In genomic region chr6:5382583-5383215, GRCm38 (mm10) we compare ENCODE assay signal across 8 mouse cellular contexts. TPM values are rescaled to one million over a fixed set of nuclear protein-coding genes. Genes with fewer than 3 reads are reported as not detected.
DNase-seq lines count a peak whose midpoint lies in the region; ATAC-seq and TF ChIP-seq lines count a peak whose summit lies in the region.

No protein-coding gene starts in this region.

- ATAC-seq in CD4-positive, CD25-positive, alpha-beta regulatory T cell, adult 4 months: peak; percentile 83
- ATAC-seq in erythroid progenitor cell, adult 5-6 weeks (replicated peaks; ENCODE audit: low FRiP score, poor library complexity, severe bottlenecking): peak; percentile 74
- peak; percentile 76; the same call in 1 of the 2 replicates for ATAC-seq in heart, embryonic 12.5 days (ENCODE audit: insufficient number of reproducible peaks, low FRiP score)
- ATAC-seq in kidney, embryonic 16.5 days (ENCODE audit: low FRiP score, low TSS enrichment): peak; percentile 81
- ATAC-seq in limb, embryonic 15.5 days (ENCODE audit: insufficient number of reproducible peaks, low FRiP score, low TSS enrichment, low read depth): 0 out of 2 replicates have a peak, but pooled peaks have one; percentile 62
- ATAC-seq in midbrain, postnatal 0 days (ENCODE audit: low FRiP score): peak; percentile 83

- H3K27me3 ChIP-seq in heart, embryonic 12.5 days (replicated peaks): no peaks in the 10 kb centered on the region
- no peaks in the 10 kb centered on the region for H3K27me3 ChIP-seq in kidney, embryonic 16.5 days (ENCODE audit: insufficient read depth, low read length)
- no peaks in the 10 kb centered on the region for H3K27me3 ChIP-seq in limb, embryonic 15.5 days
- no peaks in the 10 kb centered on the region for H3K27me3 ChIP-seq in midbrain, postnatal 0 days (ENCODE audit: insufficient read depth, low read length)

- no peaks in the 10 kb centered on the region for H3K9me3 ChIP-seq in heart, embryonic 12.5 days (replicated peaks)
- no peaks in the 10 kb centered on the region for H3K9me3 ChIP-seq in kidney, embryonic 16.5 days (ENCODE audit: low read length)
- no peaks in the 10 kb centered on the region for H3K9me3 ChIP-seq in limb, embryonic 15.5 days
- H3K9me3 ChIP-seq in midbrain, postnatal 0 days (ENCODE audit: low read length): no peaks in the 10 kb centered on the region

- H3K4me1 ChIP-seq in brown adipose tissue, adult 24 weeks (ENCODE audit: control insufficient read depth, insufficient read depth, insufficient read length, low read length): no peaks in the 10 kb centered on the region
- H3K4me1 ChIP-seq in heart, embryonic 12.5 days (replicated peaks): peaks cover 25% of the 10 kb centered on the region
- H3K4me1 ChIP-seq in kidney, embryonic 16.5 days (ENCODE audit: insufficient read depth, low read length): peaks cover 39% of the 10 kb centered on the region
- H3K4me1 ChIP-seq in limb, embryonic 15.5 days: peaks cover 32% of the 10 kb centered on the region
- peaks cover 9% of the 10 kb centered on the region; the same call in 1 of the 2 replicates for H3K4me1 ChIP-seq in midbrain, postnatal 0 days (ENCODE audit: insufficient read depth, low read length)

- no peaks in the 10 kb centered on the region for H3K36me3 ChIP-seq in heart, embryonic 12.5 days
- no peaks in the 10 kb centered on the region for H3K36me3 ChIP-seq in kidney, embryonic 16.5 days (ENCODE audit: insufficient read depth, low read length)
- H3K36me3 ChIP-seq in limb, embryonic 15.5 days: no peaks in the 10 kb centered on the region
- H3K36me3 ChIP-seq in midbrain, postnatal 0 days (ENCODE audit: insufficient read depth, low read length): no peaks in the 10 kb centered on the region

- no peak overlapping the region for H3K27ac ChIP-seq in brown adipose tissue, adult 24 weeks (replicated peaks; ENCODE audit: low read depth, low read length)
- no peak overlapping the region for H3K27ac ChIP-seq in heart, embryonic 12.5 days (ENCODE audit: poor library complexity, severe bottlenecking)
- peak overlapping the region; percentile 62; the same call in 1 of the 2 replicates for H3K27ac ChIP-seq in kidney, embryonic 16.5 days (ENCODE audit: low read length)
- peak overlapping the region; percentile 12; the same call in 1 of the 2 replicates for H3K27ac ChIP-seq in limb, embryonic 15.5 days
- H3K27ac ChIP-seq in midbrain, postnatal 0 days (ENCODE audit: low read depth, low read length): peak overlapping the region; percentile 39; the same call in 1 of the 2 replicates

- peak overlapping the region; percentile 46 for H3K4me3 ChIP-seq in brown adipose tissue, adult 24 weeks (ENCODE audit: insufficient read depth, low read depth, low read length)
- peak overlapping the region; percentile 49 for H3K4me3 ChIP-seq in heart, embryonic 12.5 days
- H3K4me3 ChIP-seq in kidney, embryonic 16.5 days (ENCODE audit: low read length): peak overlapping the region; percentile 48
- peak overlapping the region; percentile 34 for H3K4me3 ChIP-seq in limb, embryonic 15.5 days
- peak overlapping the region; percentile 27 for H3K4me3 ChIP-seq in midbrain, postnatal 0 days (ENCODE audit: low read depth, low read length)

- H3K9ac ChIP-seq in heart, embryonic 12.5 days: peak overlapping the region; percentile 59
- peak overlapping the region; percentile 61 for H3K9ac ChIP-seq in kidney, embryonic 16.5 days (replicated peaks; ENCODE audit: low read length)
- H3K9ac ChIP-seq in limb, embryonic 15.5 days: 0 out of 2 replicates have a peak overlapping the region, but pooled peaks have one; percentile 24
- peak overlapping the region; percentile 46 for H3K9ac ChIP-seq in midbrain, postnatal 0 days (replicated peaks; ENCODE audit: low read length, poor library complexity, severe bottlenecking)

- 2% methylated on average over 16 of the region's 16 CpGs for WGBS in heart, embryonic 12.5 days
- WGBS in kidney, embryonic 16.5 days: 1% methylated on average over 16 of the region's 16 CpGs
- WGBS in limb, embryonic 15.5 days: under 1% methylated on average over 16 of the region's 16 CpGs
- 1% methylated on average over 16 of the region's 16 CpGs for WGBS in midbrain, postnatal 0 days

- peak overlapping the region; percentile 81 for H3K4me2 ChIP-seq in heart, embryonic 12.5 days
- H3K4me2 ChIP-seq in kidney, embryonic 16.5 days (replicated peaks; ENCODE audit: low read depth, low read length): peak overlapping the region; percentile 74
- H3K4me2 ChIP-seq in limb, embryonic 15.5 days: peak overlapping the region; percentile 50
- peak overlapping the region; percentile 55 for H3K4me2 ChIP-seq in midbrain, postnatal 0 days (ENCODE audit: low read depth, low read length, poor library complexity, severe bottlenecking)

- peak; percentile 92 for DNase-seq in midbrain, postnatal 0 days (ENCODE audit: low spot score)
- DNase-seq in spleen, postnatal 36 days (ENCODE audit: low spot score in 2 of 2): peak; percentile 61 to 69

- peak; percentile 88 for TF ChIP-seq CTCF in midbrain, postnatal 0 days (IDR thresholded peaks at IDR 0.05)

RNA-seq across cellular contexts. Expression of gene Asb4, which starts 0.5 kb away (rescaled TPM):
- polyA plus RNA-seq in CD4-positive, CD25-positive, alpha-beta regulatory T cell, adult 4 months (2017; shearing (Covaris generic)): under 1 TPM in 1 of 2 experiments, not detected in 1; 0.40 TPM
- 0.95 and 1.6 TPM in 2 replicates for polyA plus RNA-seq in brown adipose tissue, adult 24 weeks (2012; ENCODE audit: insufficient read depth, insufficient read length, missing spikeins)
- total RNA-seq in erythroid progenitor cell, adult 5-6 weeks (2015; ENCODE audit: low replicate concordance): not detected in 2 replicates
- total RNA-seq in erythroid progenitor cell, adult 5-6 weeks (2017; ENCODE audit: low replicate concordance): not detected in 2 replicates
- polyA plus RNA-seq in heart, embryonic 12.5 days (2016; fragmentation: Nextera tagmentation; extraction: Ambion mirVana): 50.5 and 52.7 TPM in 2 replicates
- 23.0 and 23.4 TPM in 2 replicates for polyA plus RNA-seq in kidney, embryonic 16.5 days (2015; fragmentation: Nextera tagmentation; extraction: Ambion mirVana)
- polyA plus RNA-seq in limb, embryonic 15.5 days (2015; fragmentation: Nextera tagmentation; extraction: Ambion mirVana): 21.3 and 28.5 TPM in 2 replicates
- 9.0 and 9.7 TPM in 2 replicates for total RNA-seq in midbrain, postnatal 0 days (2014; rRNA removed)
- 15.4 and 23.0 TPM in 2 replicates for polyA plus RNA-seq in midbrain, postnatal 0 days (2015; fragmentation: Nextera tagmentation; extraction: Ambion mirVana)

Comparison
In these comparisons a context has a peak if more than half of its experiments do, and no peak if none do; other contexts are left out.
1. H3K27ac ChIP-seq: peak in kidney, embryonic 16.5 days (single experiment), limb, embryonic 15.5 days (single experiment) and midbrain, postnatal 0 days (single experiment); none in brown adipose tissue, adult 24 weeks (single experiment) and heart, embryonic 12.5 days (single experiment).
2. Peak in every context shown above with its lines, with median percentiles within 50 percentile points of each other: ATAC-seq, H3K4me3 ChIP-seq, H3K4me2 ChIP-seq and H3K9ac ChIP-seq.